Mouse (Mus musculus) MEL (cell line): Measurements from ENCODE around the gene Ms4a4d. TPM values are rescaled to one million over a fixed set of nuclear protein-coding genes. Genes with fewer than 3 reads are reported as not detected.

ENCODE experiments used
- DNase-seq: peaks from one replicate; pipeline ENCODE4 v3.0.0; 2011; ENCODE audit warnings: low read depth, low spot score
- H3K27ac ChIP-seq: 2 replicates; pipeline ENCODE4 v1.5.1; 2012; ENCODE audit warnings: low read depth, mild to moderate bottlenecking, control low read depth, low read length, moderate library complexity; ENCODE audit not compliant: control insufficient read depth
- H3K27me3 ChIP-seq, 2 experiments: fragments of 150-350 bp in 1 of 2; sonication (generic) in 1 of 2; 2 replicates each; pipeline ENCODE4 v1.6.1; 2012; ENCODE audit warnings: low read length in 2 of 2, mild to moderate bottlenecking in 2 of 2, improper control_type of control experiment in 1 of 2, moderate library complexity in 1 of 2; ENCODE audit not compliant: insufficient read depth in 2 of 2, control insufficient read depth in 1 of 2
- H3K36me3 ChIP-seq, 2 experiments: 2 replicates each; pipeline ENCODE4 v1.6.1; 2012 to 2014; ENCODE audit warnings: low read length in 2 of 2, improper control_type of control experiment in 1 of 2, inconsistent platforms in 1 of 2, mild to moderate bottlenecking in 1 of 2; ENCODE audit not compliant: insufficient read depth in 2 of 2, control insufficient read depth in 1 of 2
- H3K4me1 ChIP-seq, 2 experiments: fragments of 150-350 bp in 1 of 2; sonication (generic) in 1 of 2; 2 replicates each; pipeline ENCODE4 v1.6.1; 2012; ENCODE audit warnings: low read length in 2 of 2, improper control_type of control experiment in 1 of 2, mild to moderate bottlenecking in 1 of 2; ENCODE audit not compliant: insufficient read depth in 2 of 2, control insufficient read depth in 1 of 2
- H3K4me3 ChIP-seq, 2 experiments: fragments of 150-350 bp in 1 of 2; sonication (generic) in 1 of 2; 2 replicates each; pipeline ENCODE4 v1.5.1; 2012; ENCODE audit warnings: low read depth in 2 of 2, low read length in 2 of 2, mild to moderate bottlenecking in 2 of 2, moderate library complexity in 2 of 2, control low read depth in 1 of 2, improper control_type of control experiment in 1 of 2; ENCODE audit not compliant: control insufficient read depth in 1 of 2, insufficient read depth in 1 of 2
- H3K79me2 ChIP-seq: 2 replicates; pipeline ENCODE4 v1.6.1; 2012; ENCODE audit warnings: mild to moderate bottlenecking, low read length, moderate library complexity; ENCODE audit not compliant: control insufficient read depth, poor library complexity, insufficient read depth
- H3K9ac ChIP-seq: 2 replicates; pipeline ENCODE4 v1.6.1; 2012; ENCODE audit warnings: low read depth, mild to moderate bottlenecking, control low read depth, low read length, moderate library complexity; ENCODE audit not compliant: control insufficient read depth, poor library complexity, severe bottlenecking
- H3K9me3 ChIP-seq: fragments of 150-350 bp; sonication (generic); replicated peaks from 2 replicates; pipeline ENCODE4 v1.6.1; 2012; ENCODE audit warnings: mild to moderate bottlenecking, low read length, improper control_type of control experiment, moderate library complexity; ENCODE audit not compliant: insufficient read depth
- BHLHE40 ChIP-seq: IDR thresholded peaks from 2 replicates; pipeline ENCODE4 v1.6.1; 2012; ENCODE audit warnings: low read depth, mild to moderate bottlenecking, inconsistent platforms, low read length, improper control_type of control experiment, borderline replicate concordance
- CHD1 ChIP-seq: IDR thresholded peaks from 2 replicates; pipeline ENCODE4 v1.6.1; 2012; ENCODE audit warnings: low read depth, mild to moderate bottlenecking, inconsistent platforms, low read length, improper control_type of control experiment
- CHD2 ChIP-seq: IDR thresholded peaks from 2 replicates; pipeline ENCODE4 v1.6.1; 2011; ENCODE audit warnings: low read length, improper control_type of control experiment
- CTCF ChIP-seq, 3 experiments: IDR thresholded peaks in 2 of 3; conservative IDR thresholded peaks in 1 of 3; 2 replicates each; pipeline ENCODE4 v1.5.1; 2011 to 2012; ENCODE audit warnings: low read length in 3 of 3, low read depth in 2 of 3, mild to moderate bottlenecking in 2 of 3, improper control_type of control experiment in 1 of 3, inconsistent platforms in 1 of 3, mixed read lengths in 1 of 3, moderate library complexity in 1 of 3; ENCODE audit not compliant: control insufficient read depth in 1 of 3, insufficient read depth in 1 of 3, poor library complexity in 1 of 3, severe bottlenecking in 1 of 3
- E2F4 ChIP-seq: IDR thresholded peaks from 2 replicates; pipeline ENCODE4 v1.6.1; 2011; ENCODE audit warnings: low read depth, low read length, improper control_type of control experiment, borderline replicate concordance
- ETS1 ChIP-seq: IDR thresholded peaks from 2 replicates; pipeline ENCODE4 v1.6.1; 2012; ENCODE audit warnings: low read depth, mild to moderate bottlenecking, inconsistent platforms, low read length, improper control_type of control experiment, moderate library complexity
- HCFC1 ChIP-seq: IDR thresholded peaks from 2 replicates; pipeline ENCODE4 v1.6.1; 2012; ENCODE audit warnings: low read depth, mild to moderate bottlenecking, inconsistent platforms, low read length, improper control_type of control experiment, moderate library complexity
- JUND ChIP-seq: IDR thresholded peaks from 2 replicates; pipeline ENCODE4 v1.6.1; 2011; ENCODE audit warnings: low read depth, mild to moderate bottlenecking, improper control_type of control experiment, low read length
- KAT2A ChIP-seq: conservative IDR thresholded peaks from 2 replicates; pipeline ENCODE4 v1.6.1; 2012; ENCODE audit warnings: low read depth, low read length, improper control_type of control experiment, inconsistent platforms
- MAFK ChIP-seq: IDR thresholded peaks from 2 replicates; pipeline ENCODE4 v1.6.1; 2011; ENCODE audit warnings: low read depth, mild to moderate bottlenecking, low read length, improper control_type of control experiment, borderline replicate concordance
- MAX ChIP-seq: IDR thresholded peaks from 2 replicates; pipeline ENCODE4 v1.6.1; 2011; ENCODE audit warnings: low read length, improper control_type of control experiment
- MAZ ChIP-seq: IDR thresholded peaks from 2 replicates; pipeline ENCODE4 v1.6.1; 2012; ENCODE audit warnings: low read depth, mild to moderate bottlenecking, inconsistent platforms, low read length, improper control_type of control experiment
- MEF2A ChIP-seq: IDR thresholded peaks from 2 replicates; pipeline ENCODE4 v1.6.1; 2014; ENCODE audit warnings: low read depth, mild to moderate bottlenecking, inconsistent platforms, low read length, improper control_type of control experiment; ENCODE audit not compliant: poor library complexity, insufficient replicate concordance, severe bottlenecking; ENCODE audit errors: extremely low read depth
- MYB ChIP-seq: IDR thresholded peaks from 2 replicates; pipeline ENCODE4 v1.6.1; 2011; ENCODE audit warnings: mild to moderate bottlenecking, low read depth, low read length, improper control_type of control experiment
- NELFE ChIP-seq: IDR thresholded peaks from 2 replicates; pipeline ENCODE4 v1.6.1; 2011; ENCODE audit warnings: low read depth, low read length, improper control_type of control experiment
- NRF1 ChIP-seq: IDR thresholded peaks from 2 replicates; pipeline ENCODE4 v1.6.1; 2014; ENCODE audit warnings: low read depth, mild to moderate bottlenecking, inconsistent platforms, low read length, improper control_type of control experiment, moderate library complexity; ENCODE audit not compliant: poor library complexity, insufficient read depth, severe bottlenecking
- POLR2AphosphoS2 ChIP-seq: IDR thresholded peaks from 2 replicates; pipeline ENCODE4 v1.6.1; 2011; ENCODE audit warnings: low read length, improper control_type of control experiment
- RAD21 ChIP-seq: IDR thresholded peaks from 2 replicates; pipeline ENCODE4 v1.6.1; 2011; ENCODE audit warnings: mild to moderate bottlenecking, low read depth, low read length, improper control_type of control experiment
- SIN3A ChIP-seq: IDR thresholded peaks from 2 replicates; pipeline ENCODE4 v1.6.1; 2012; ENCODE audit warnings: low read length, improper control_type of control experiment, inconsistent platforms
- TBP ChIP-seq: IDR thresholded peaks from 2 replicates; pipeline ENCODE4 v1.8.0; 2011; ENCODE audit warnings: low read depth, low read length, improper control_type of control experiment
- TCF12 ChIP-seq: IDR thresholded peaks from 2 replicates; pipeline ENCODE4 v1.6.1; 2014; ENCODE audit warnings: low read depth, mild to moderate bottlenecking, inconsistent platforms, low read length, improper control_type of control experiment, moderate library complexity
- UBTF ChIP-seq: IDR thresholded peaks from 2 replicates; pipeline ENCODE4 v1.6.1; 2012; ENCODE audit warnings: low read depth, mild to moderate bottlenecking, inconsistent platforms, low read length, improper control_type of control experiment, moderate library complexity, borderline replicate concordance; ENCODE audit not compliant: insufficient read depth
- USF1 ChIP-seq: IDR thresholded peaks from 2 replicates; pipeline ENCODE4 v1.6.1; 2014; ENCODE audit warnings: low read depth, mild to moderate bottlenecking, inconsistent platforms, low read length, improper control_type of control experiment, moderate library complexity
- ZC3H11A ChIP-seq: IDR thresholded peaks from 2 replicates; pipeline ENCODE4 v1.6.1; 2012; ENCODE audit warnings: low read depth, mild to moderate bottlenecking, inconsistent platforms, low read length, improper control_type of control experiment
- ZMIZ1 ChIP-seq: IDR thresholded peaks from 2 replicates; pipeline ENCODE4 v1.6.1; 2012; ENCODE audit warnings: low read depth, mild to moderate bottlenecking, inconsistent platforms, low read length, improper control_type of control experiment, moderate library complexity
- ZNF384 ChIP-seq: IDR thresholded peaks from 2 replicates; pipeline ENCODE4 v1.6.1; 2012; ENCODE audit warnings: low read depth, mild to moderate bottlenecking, inconsistent platforms, low read length, improper control_type of control experiment
- polyA plus RNA-seq, 2 experiments: library from polyadenylated mRNA; stranded (reverse) in 1 of 2; unstranded in 1 of 2; fragments of >175 nt in 1 of 2; fragments of >200 nt in 1 of 2; gene quantifications; 2 replicates each; pipeline versions ENCODE4 v1.2.1 to v1.2.4; 2012; ENCODE audit warnings: low replicate concordance in 2 of 2, low read depth in 1 of 2; ENCODE audit not compliant: insufficient read length in 2 of 2, insufficient read depth in 1 of 2, missing spikeins in 1 of 2
- total RNA-seq: library from RNA; depleted of rRNA; stranded (reverse); fragments of 300-350 nt; gene quantifications from 2 replicates; pipeline ENCODE4 v1.2.3, GENCODE M21; 2012

Gene Ms4a4d
- total and polyA plus RNA-seq, 3 experiments = not detected

DNA sequence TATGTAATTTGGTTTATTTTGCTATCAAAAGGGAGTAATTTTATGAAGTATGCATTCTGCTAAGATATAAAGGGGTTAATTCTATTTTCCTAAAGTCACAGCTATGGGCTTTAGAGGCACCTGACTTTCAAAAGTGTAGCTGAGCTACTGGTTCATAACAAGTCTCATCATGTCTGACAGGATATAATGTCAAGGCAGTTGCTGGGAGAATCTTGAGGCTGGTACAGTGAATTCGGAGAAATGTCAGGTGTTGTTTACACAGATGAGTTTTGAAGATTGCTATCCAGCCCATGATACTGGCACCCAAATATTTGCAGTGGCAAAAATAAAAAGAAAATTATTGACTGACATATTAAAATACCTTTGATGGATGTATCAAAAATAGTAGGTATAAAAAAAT lies 31.7 kb upstream of the Ms4a4d start:
- H3K79me2 ChIP-seq = no peaks in the 10 kb centered on the region
- H3K27ac ChIP-seq = no peak overlapping the region
- no peaks in the 10 kb centered on the region for H3K9me3 ChIP-seq
- peaks cover 0 to 7% of the 10 kb centered on the region in 2 experiments; a peak in 3 of 4 replicates for H3K27me3 ChIP-seq
- no peak for TF ChIP-seq HCFC1
- no peak for TF ChIP-seq MAZ
- no peak for TF ChIP-seq CTCF (IDR thresholded peaks at IDR 0.05 in 2 of 3, conservative IDR thresholded peaks at IDR 0.05 in 1 of 3; ENCODE audit: control insufficient read depth in 1 of 3, insufficient read depth in 1 of 3, low read depth in 2 of 3, low read length in 3 of 3, poor library complexity in 1 of 3, severe bottlenecking in 1 of 3)
- no peak for TF ChIP-seq RAD21
- no peak for TF ChIP-seq USF1
- no peak for TF ChIP-seq ETS1
- no peak for TF ChIP-seq MEF2A
- TF ChIP-seq MAFK = no peak
- no peak for TF ChIP-seq TCF12
- no peak for TF ChIP-seq ZC3H11A
- no peak for TF ChIP-seq CHD1
- TF ChIP-seq ZNF384 = no peak
- TF ChIP-seq MYB = no peak
- TF ChIP-seq UBTF = no peak
- H3K9ac ChIP-seq = no peak overlapping the region
- H3K36me3 ChIP-seq = no peaks in the 10 kb centered on the region
- no peak overlapping the region for H3K4me3 ChIP-seq
- no peak for DNase-seq
- no peaks in the 10 kb centered on the region for H3K4me1 ChIP-seq

DNA sequence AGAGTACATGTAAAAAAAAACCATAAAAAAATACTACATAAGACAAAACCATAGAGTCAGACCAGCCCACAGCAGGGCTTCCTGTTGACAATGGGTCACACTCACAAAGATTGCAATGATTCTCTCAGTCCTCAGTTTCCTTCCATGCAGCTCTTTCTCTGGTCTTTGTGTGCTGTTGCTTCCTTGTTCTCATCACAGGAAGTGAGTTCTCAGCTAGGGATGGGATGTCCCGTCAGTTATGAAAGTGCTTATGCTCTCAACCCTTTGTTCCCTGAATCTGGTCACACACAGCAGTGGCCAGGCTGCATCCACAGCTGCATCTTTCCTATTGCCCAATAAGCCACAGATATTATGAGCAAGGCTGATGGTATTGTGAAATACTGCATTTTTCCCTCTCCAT lies 23.1 kb upstream of the Ms4a4d start:
- DNase-seq = no peak
- TF ChIP-seq MAX = no peak
- no peak for TF ChIP-seq ZC3H11A
- no peak for TF ChIP-seq USF1
- TF ChIP-seq KAT2A = no peak
- no peak for TF ChIP-seq MAFK
- no peak for TF ChIP-seq E2F4
- no peak for TF ChIP-seq UBTF
- no peak for TF ChIP-seq POLR2AphosphoS2
- no peak for TF ChIP-seq CHD2
- no peak for TF ChIP-seq ZMIZ1
- TF ChIP-seq NELFE = no peak
- no peak for TF ChIP-seq MAZ
- TF ChIP-seq ZNF384 = no peak
- TF ChIP-seq TBP = no peak
- no peak for TF ChIP-seq CHD1
- TF ChIP-seq SIN3A = no peak
- TF ChIP-seq NRF1 = no peak
- no peak for TF ChIP-seq JUND
- TF ChIP-seq BHLHE40 = no peak
- Histone ChIP-seq H3K9ac (no peak overlapping the region), H3K9me3 (no peaks in the 10 kb centered on the region), H3K27me3 (peaks cover 5% of the 10 kb centered on the region in 2 experiments; a peak in 3 of 4 replicates), H3K79me2 (no peaks in the 10 kb centered on the region), H3K27ac (no peak overlapping the region), H3K36me3 (no peaks in the 10 kb centered on the region), H3K4me1 (no peaks in the 10 kb centered on the region), H3K4me3 (no peak overlapping the region)
